Mouse (Mus musculus): ENCODE results near the gene Nup210.
"Not testable (repeated sequence)": the region's sequence is repeated elsewhere in the genome, so short reads cannot be mapped to it uniquely, and the experiment has no call there.

Nup210 gene

GRCm38 (mm10) chr6:91139846-91140245 lies 23.2 kb upstream of the Nup210 start:
- DNase-seq (ENCODE audit: low spot score) = peak; percentile 57

GRCm38 (mm10) chr6:91137343-91137956 lies 20.8 kb upstream of the Nup210 start:
- DNase-seq (ENCODE audit: low spot score) = no peak

GRCm38 (mm10) chr6:91130856-91131255 lies 14.2 kb upstream of the Nup210 start:
- DNase-seq (ENCODE audit: low spot score) = no peak

- DNase-seq (ENCODE audit: low spot score) = peak; percentile 42
Observed at GRCm38 (mm10) chr6:91128996-91129395, 12.4 kb upstream of the Nup210 start.

- no peak for DNase-seq (ENCODE audit: low spot score)
Observed at GRCm38 (mm10) chr6:91125228-91125585, 8.6 kb upstream of the Nup210 start.

- DNase-seq (ENCODE audit: low spot score) = no peak
Observed at GRCm38 (mm10) chr6:91124286-91125227, 7.9 kb upstream of the Nup210 start.

- no peak for DNase-seq (ENCODE audit: low spot score)
Observed at GRCm38 (mm10) chr6:91123453-91123852, 6.8 kb upstream of the Nup210 start.

GRCm38 (mm10) chr6:91121089-91121488 lies 4.5 kb upstream of the Nup210 start:
- not testable (repeated sequence) for DNase-seq (ENCODE audit: low spot score)

GRCm38 (mm10) chr6:91120206-91120605 lies 3.6 kb upstream of the Nup210 start:
- DNase-seq (ENCODE audit: low spot score) = no peak

- DNase-seq (ENCODE audit: low spot score) = no peak
Observed at GRCm38 (mm10) chr6:91118526-91118925, 1.9 kb upstream of the Nup210 start.

- no peak for DNase-seq (ENCODE audit: low spot score)
Observed at GRCm38 (mm10) chr6:91117149-91117548, 520 bp upstream of the Nup210 start.

- DNase-seq (ENCODE audit: low spot score) = no peak
Observed at GRCm38 (mm10) chr6:91115863-91116243, 776 bp downstream of the Nup210 start.

GRCm38 (mm10) chr6:91115158-91115557 lies 1.5 kb downstream of the Nup210 start:
- no peak for DNase-seq (ENCODE audit: low spot score)

GRCm38 (mm10) chr6:91114716-91115115 lies 1.9 kb downstream of the Nup210 start:
- peak; percentile 69 for DNase-seq (ENCODE audit: low spot score)

GRCm38 (mm10) chr6:91111954-91112252 lies 4.7 kb downstream of the Nup210 start:
- no peak for DNase-seq (ENCODE audit: low spot score)

GRCm38 (mm10) chr6:91111141-91111953 lies 5.3 kb downstream of the Nup210 start:
- peak; percentile 35 for DNase-seq (ENCODE audit: low spot score)

- DNase-seq (ENCODE audit: low spot score) = peak; percentile 26
Observed at GRCm38 (mm10) chr6:91110323-91111020, 6.2 kb downstream of the Nup210 start.

GRCm38 (mm10) chr6:91109489-91109888 lies 7.1 kb downstream of the Nup210 start:
- no peak for DNase-seq (ENCODE audit: low spot score)

- DNase-seq (ENCODE audit: low spot score) = peak; percentile 39
Observed at GRCm38 (mm10) chr6:91108917-91109450, 7.6 kb downstream of the Nup210 start.

- DNase-seq (ENCODE audit: low spot score) = peak; percentile 14
Observed at GRCm38 (mm10) chr6:91108301-91108916, 8.2 kb downstream of the Nup210 start.

GRCm38 (mm10) chr6:91105400-91106129 lies 11.1 kb downstream of the Nup210 start:
- DNase-seq (ENCODE audit: low spot score) = peak; percentile 57
